Mouse (Mus musculus) MN1 (cell line): ENCODE measurements at regions not wholly inside any gene's neighbourhood (a gene's known extent, or its start where the extent isn't known, plus 50 kb on each side); places are given as distances from the start of the nearest gene placed in this dataset.

Source experiments
- DNase-seq: peaks from one replicate; pipeline ENCODE4 v3.0.0-alpha.2; 2016; ENCODE audit warnings: low spot score

GRCm38 (mm10) chr14:75396511-75397026 is 59.2 kb upstream of the Siah3 start:
- no peak for DNase-seq

- DNase-seq: no peak
These were observed 56.1 kb upstream of the Siah3 start for GRCm38 (mm10) chr14:75399678-75400077.

- DNase-seq: peak; percentile 91
These were observed 53.2 kb upstream of the Siah3 start for GRCm38 (mm10) chr14:75402483-75403103.
